Mouse (Mus musculus) adrenal gland, postnatal 10 days (tissue): Measurements from ENCODE around the gene Evpl. TPM values are rescaled to one million over a fixed set of nuclear protein-coding genes. Genes with fewer than 3 reads are reported as not detected.
A peak's percentile ranks its signal among the peaks of the same experiment; 100 is the strongest.

Experiments
- DNase-seq: peaks from one replicate; pipeline ENCODE4 v3.0.0; 2021; ENCODE audit warnings: mixed read lengths
- total RNA-seq, 2 experiments: library from RNA; stranded (reverse); gene quantifications; 2 replicates each; pipeline ENCODE4 v1.2.3; 2021

The Evpl gene
- total RNA-seq, 2 experiments from 2014 or later, result 1.4 to 1.7 TPM

DNA sequence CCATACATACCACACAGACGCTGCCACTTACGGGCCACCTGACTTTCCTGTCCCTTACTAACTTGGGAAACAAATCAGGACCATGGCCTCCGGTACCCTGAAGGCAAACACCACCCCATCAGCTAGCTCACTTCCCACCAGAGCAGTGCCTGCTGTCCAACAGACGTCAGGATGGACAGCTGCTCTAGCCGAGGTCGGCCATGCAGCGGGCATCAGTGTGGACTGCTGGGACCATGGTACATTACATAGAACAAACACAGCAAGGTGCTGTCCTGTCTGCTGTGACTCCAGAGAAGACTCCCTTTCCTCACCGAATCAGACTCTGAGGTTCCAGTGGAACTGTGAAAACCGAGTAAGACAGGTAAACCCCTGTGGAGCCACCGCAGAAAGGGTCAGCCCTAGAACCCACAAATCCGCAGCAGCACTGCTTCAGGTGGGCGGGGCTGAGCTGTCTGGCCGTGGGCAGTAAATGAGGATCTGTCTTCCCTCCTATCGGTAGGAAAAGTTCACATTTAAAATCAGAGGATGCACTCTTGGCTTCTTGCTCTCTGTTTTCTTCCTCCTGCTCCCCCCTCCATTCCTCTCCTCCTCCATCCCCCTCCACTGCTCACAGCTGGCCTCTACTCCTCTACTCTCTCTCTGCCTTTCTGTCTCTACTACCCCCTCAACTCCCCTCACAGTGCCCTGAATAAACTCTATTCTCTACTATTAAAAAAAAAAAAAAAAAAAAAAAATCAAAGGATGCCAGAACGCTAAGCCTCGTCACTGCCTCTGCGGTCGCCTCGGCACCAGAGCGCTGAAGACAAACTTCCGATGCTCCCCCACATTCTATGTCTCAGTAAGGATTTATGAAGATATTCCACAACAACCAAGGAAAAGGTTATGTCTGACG lies 17.5 kb upstream of the Evpl start:
- DNase-seq, result no peak

GRCm38 (mm10) chr11:116254627-116255026 lies 16.8 kb upstream of the Evpl start:
- no peak for DNase-seq

- DNase-seq, result no peak
Observed at GRCm38 (mm10) chr11:116253076-116253600, 15.3 kb upstream of the Evpl start.

DNA sequence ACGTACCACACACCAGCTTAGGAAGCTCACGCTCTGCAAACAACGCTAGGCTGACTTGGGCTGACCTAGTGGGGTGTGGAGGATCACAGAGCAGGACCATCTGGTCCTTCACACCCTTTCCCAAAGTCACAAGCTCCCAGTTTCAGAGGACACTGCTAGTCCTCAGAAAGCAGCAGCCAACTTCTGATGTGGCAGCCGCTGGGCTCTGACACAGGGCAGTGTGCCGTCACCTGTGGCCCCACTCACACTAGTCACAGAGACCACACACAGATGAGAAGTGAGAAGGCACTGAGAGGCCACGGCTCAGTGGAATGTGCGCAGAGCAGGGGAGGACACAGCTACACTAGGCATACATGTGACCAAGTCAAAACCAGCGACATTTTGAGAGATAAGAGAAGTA lies 13.0 kb upstream of the Evpl start:
- no peak for DNase-seq

DNA sequence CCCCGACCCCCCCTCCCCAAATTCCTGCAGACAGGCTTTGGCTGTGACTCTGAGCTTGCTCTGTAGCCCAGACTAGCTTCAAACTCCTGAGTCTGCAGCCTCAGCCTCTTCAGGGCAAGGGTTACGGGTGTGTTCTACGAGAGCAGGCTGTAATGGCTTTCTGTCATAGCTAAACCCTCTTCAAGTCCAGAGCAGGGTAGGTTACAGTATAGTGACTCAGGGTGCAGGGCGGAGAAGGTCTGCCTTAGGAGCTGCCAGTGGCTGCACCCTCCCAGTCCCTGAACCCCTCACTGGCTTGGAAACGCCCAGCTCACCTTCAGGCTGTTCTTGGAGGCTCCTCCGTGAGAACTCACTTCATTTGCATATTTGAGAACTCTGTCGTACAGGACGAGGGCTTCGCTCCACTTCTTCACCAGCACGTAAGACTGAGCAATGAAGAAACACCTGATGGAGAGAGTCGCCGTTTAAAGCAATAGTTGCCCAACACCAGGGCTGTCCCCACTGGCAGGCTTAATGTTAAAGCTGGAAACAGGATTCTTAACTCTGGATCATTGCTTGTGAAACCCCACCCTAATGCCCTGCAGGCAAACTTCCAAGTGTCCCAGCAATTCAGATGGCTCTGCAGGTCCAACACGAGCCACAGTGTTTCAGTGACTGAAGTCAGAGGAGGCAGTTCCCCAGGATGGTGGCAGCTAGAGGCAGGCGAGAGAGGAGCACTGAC lies 9.8 kb upstream of the Evpl start:
- DNase-seq, result no peak

DNA sequence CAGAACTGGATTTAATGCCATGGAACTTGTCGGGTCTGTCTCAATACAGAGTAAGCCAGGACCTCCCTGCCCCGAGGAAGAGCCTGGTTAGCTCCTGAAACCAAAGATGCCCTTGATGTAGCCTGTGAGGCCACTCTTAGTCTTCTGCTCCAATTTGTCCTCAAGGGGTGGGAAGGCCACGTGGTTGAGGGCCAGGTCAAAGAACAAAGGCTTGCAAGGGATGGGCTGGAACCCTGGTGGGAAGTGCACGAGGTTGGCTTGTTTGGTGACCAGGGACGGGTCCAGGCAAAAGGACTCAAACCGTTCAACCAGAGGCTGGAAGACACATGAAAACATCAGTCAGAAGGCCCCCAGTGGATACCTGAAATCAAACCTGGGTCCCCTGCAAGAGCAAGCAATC lies 7.7 kb upstream of the Evpl start:
- no peak for DNase-seq

- no peak for DNase-seq
Observed at GRCm38 (mm10) chr11:116244580-116244979, 6.7 kb upstream of the Evpl start.

DNA sequence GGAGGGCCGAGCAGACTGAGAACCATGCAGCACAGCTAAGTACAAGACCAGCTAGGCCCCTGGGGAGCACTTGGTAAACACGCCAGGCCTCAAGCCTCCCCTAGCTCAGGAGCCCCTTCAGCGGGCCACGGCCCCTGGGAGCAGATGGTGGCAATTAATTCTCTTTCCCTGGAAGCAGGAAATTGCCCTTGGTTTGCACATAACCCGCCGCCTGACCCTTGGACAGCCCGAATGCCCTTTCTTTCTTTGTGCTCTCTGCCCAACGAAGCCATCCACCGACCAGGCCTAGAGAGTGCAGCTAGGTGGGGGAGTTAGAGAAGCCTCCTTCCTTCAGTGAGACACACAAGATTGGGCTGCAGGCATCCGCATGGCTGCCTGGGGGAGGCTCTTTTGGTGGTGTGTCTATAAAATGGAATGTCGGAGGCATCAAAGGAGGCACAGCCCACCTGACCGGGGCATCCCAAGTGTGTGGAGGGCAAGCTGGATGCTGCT lies 3.9 kb upstream of the Evpl start:
- no peak for DNase-seq

DNA sequence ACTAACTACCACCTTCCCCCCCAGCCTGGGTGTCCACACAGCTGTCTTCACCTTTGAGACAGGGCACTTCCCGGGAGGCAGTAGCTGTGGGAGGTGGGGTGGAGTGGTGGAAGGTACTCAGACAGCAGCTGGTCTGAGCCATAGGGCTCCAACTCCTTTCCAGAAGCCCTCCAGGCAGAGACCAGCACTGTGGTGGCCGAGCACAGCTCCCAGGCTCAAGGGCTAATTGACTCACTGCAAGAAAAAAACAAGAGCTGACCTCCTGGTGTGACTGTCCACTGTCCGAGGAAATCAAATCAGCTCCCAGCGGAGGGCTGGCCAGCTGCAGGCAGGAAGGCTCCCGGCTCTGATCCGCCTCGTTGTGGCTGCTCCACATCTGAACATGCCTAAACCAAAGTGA lies 1.9 kb upstream of the Evpl start:
- no peak for DNase-seq

- no peak for DNase-seq
Observed at GRCm38 (mm10) chr11:116234901-116235300, 3.0 kb downstream of the Evpl start.

DNA sequence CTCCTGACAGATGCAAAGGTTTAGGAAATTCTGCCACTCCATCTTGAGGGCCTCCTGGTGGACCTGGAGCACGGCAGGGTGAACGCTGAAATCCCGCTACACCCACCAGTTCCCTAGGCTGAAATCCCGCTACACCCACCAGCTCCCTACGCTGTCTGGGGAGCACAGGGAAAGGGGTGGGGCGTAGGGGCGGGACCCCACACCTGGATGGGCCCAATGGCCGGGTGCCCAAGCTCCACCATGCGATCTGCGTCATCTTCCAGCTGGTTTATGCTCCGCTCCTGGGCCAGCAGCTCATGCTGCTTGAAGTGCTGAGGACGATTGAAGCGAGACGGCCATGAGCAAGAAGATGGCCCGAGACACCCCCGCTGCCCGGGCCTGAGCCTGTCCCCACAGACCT lies 5.5 kb downstream of the Evpl start:
- no peak for DNase-seq

GRCm38 (mm10) chr11:116228699-116229098 lies 9.2 kb downstream of the Evpl start:
- DNase-seq, result no peak

GRCm38 (mm10) chr11:116226414-116226813 lies 11.5 kb downstream of the Evpl start:
- DNase-seq, result peak; percentile 93

DNA sequence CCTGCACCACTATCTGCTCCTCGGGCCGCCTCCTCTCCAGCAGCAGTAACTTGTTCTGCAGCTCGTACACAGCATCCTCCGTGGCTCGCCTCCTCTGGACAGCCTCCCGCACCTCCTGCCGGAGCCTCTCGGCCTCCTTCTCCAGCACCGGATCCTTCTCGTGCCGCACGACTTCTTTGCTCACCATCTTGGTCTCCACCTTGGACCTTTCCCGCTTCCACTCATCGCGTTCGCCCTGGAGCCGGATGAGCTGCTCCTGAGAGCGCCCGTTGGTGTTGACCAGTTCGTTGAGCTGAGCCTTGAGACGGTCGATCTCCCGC lies 15.2 kb downstream of the Evpl start:
- no peak for DNase-seq

DNA sequence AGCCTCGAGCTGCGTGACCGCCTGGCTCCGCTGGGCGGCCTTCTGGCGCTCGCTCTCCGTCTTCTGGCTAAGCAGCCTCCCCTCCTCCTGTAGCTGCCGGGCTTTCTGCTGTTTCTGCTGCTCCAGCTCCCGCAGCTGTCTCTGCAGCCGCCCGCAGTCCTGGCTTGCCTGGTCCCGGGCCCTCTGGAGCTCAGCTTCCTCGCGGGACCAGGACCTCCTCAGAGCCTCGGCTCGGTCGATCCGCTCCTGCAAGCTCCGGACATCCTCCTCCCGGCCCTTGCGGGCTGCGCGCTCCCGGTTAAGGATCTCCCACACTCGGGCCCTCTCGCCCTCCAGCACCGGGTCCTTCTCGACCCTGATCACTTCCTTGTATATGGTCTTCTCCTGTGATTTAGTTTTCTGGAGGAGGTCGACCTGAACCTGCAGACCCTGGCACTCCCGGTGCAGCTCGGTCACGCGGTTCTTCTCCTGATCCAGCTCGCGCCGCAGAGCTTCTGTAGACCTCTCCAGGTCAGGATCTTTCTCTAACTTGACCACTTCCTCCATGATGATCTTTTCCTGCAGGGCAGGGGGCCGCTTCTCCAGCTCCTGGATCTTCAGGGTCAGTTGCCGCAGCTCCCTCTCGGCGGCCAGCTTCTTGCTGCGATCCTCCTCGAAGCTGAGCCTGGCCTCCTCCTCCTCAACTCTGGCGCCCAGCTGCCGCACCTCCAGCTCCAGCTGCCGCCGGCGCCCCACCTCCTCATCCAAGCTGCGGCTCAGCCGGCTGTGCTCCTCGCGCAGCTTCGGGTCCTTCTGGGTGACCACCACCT lies 15.7 kb downstream of the Evpl start:
- DNase-seq, result peak; percentile 43

GRCm38 (mm10) chr11:116219885-116220284 lies 18.0 kb downstream of the Evpl start:
- DNase-seq, result peak; percentile 87

DNA sequence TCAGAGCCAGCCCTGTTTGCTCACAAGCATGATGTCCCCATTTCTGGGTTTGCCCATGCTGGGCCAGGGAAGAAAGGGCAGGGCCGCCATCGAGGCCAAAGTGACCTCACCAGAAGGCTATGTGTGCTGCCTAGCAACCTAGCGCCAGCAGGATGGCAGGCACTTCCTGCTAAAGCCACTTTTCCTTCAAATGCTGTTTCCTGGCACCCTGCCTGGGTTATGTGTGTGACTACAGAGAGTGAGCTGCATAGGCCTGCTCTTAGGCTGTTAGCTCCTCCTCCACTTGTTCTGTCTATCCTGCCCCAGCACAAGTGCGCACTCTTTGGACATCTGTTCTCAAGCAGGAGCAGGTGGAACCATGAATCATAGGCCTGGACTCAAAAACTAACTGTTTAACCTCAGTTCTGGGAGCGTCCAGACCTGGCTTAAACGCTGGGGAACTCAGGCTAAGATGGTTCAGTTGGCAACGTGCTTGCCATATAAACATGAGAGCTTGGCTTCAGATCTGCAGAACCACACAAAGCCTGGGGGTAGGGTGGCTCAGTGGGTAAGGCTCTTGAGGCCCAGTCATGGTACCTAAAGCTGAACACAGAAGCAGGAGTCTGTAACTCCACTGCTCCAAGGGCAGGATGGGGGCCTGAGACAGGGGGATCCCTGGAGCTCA lies 19.0 kb downstream of the Evpl start:
- peak; percentile 96 for DNase-seq

- peak; percentile 70 for DNase-seq
Observed at GRCm38 (mm10) chr11:116218263-116218662, 19.6 kb downstream of the Evpl start.

DNA sequence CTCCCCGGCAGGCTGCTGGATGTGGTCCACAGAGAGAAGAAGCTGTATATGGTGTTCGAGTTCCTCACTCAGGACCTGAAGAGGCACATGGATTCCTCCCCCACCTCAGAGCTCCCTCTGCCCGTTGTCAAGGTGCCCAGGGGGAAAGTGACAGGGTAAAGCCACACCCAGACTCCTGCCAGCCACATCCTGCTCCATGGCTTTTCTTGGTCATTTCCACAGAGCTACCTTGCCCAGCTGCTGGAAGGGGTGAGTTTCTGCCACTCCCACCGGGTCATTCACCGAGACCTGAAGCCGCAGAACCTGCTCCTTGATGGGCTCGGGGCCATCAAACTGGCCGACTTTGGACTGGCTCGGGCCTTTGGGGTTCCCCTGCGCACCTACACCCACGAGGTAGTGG lies 21.3 kb downstream of the Evpl start:
- DNase-seq, result no peak

DNA sequence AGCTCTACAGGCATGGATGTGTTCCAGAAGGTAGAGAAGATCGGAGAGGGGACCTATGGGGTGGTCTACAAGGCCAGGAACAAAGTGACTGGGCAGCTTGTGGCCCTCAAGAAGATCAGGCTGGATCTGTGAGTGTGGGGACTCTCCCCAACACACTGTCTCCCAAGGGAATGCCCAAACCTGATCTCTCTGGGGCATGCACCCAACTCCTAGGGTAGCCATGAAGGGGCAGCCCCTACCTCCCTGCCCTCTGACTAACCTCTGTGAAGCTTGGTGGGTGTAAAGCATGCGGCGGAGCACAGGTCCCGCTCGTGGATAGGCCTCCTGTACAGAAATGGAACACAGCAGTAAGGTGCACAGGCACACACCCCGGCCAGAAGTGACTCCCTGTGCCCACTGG lies 21.9 kb downstream of the Evpl start:
- DNase-seq, result no peak

GRCm38 (mm10) chr11:116215181-116215580 lies 22.7 kb downstream of the Evpl start:
- DNase-seq, result peak; percentile 42
